Mouse (Mus musculus) monocyte, adult 5-6 weeks (primary cell): ENCODE data around the gene Usp4. TPM values are rescaled to one million over a fixed set of nuclear protein-coding genes. Genes with fewer than 3 reads are reported as not detected.

ENCODE experiments used
- ATAC-seq: fragments of 153-309, 156-312 bp; replicated peaks from 2 replicates; pipeline ENCODE4 v1.8.0; 2017; ENCODE audit warnings: mild to moderate bottlenecking; ENCODE audit not compliant: low TSS enrichment, insufficient number of reproducible peaks, severe bottlenecking, poor library complexity, low FRiP score
- total RNA-seq: library from RNA; stranded (forward); fragments of 200-1000, 200-491, 200-594 nt; gene quantifications from 3 replicates; pipeline ENCODE4 v1.2.3, GENCODE M21; 2017

Gene Usp4
- total RNA-seq, 1 experiment from 2014 or later, result 114 TPM

GRCm38 (mm10) chr9:108340258-108341138 lies 7.2 kb upstream of the Usp4 start:
- peak; percentile 51 for ATAC-seq

DNA sequence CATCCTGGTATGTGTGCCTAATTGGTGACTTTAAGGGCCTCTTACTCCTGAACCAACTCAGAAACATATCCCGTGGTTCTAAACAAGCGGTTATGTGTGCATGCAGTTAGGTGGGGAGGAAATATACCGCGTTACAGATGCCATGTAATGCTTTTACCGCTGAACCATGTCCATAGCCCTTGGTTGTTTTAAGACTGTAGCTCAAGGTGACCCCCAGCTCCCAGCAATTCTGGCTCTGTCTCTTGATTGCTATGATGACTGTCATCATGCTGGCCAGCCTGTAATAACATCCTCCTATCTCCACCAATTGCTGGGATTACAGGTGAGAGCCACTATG lies 6.5 kb upstream of the Usp4 start:
- no peak for ATAC-seq

- no peak for ATAC-seq
Measured at GRCm38 (mm10) chr9:108341801-108342200, 5.9 kb upstream of the Usp4 start.

GRCm38 (mm10) chr9:108342301-108342831 lies 5.3 kb upstream of the Usp4 start:
- peak; percentile 24 for ATAC-seq

- ATAC-seq, result no peak
Measured at GRCm38 (mm10) chr9:108343331-108343730, 4.3 kb upstream of the Usp4 start.

GRCm38 (mm10) chr9:108343835-108344234 lies 3.8 kb upstream of the Usp4 start:
- no peak for ATAC-seq

DNA sequence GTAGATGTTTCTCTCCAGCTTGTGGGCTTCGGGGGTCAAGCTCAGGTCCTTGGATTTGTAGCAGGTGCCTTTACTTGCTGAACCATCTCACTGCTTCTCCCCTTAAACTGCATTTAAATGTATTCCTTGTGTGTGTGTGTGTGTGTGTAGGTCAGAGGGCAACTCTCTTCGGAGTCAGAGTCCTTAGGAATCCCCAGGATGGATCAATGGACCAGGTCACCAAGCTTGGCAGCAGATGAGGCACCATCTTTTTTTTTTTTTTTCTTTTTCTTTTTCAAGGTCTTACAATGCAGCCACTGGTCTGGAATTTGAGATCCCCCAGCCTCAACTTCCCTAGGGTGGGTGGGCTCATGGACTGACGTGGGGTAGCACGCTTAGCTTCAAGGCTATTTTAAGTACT lies 3.2 kb upstream of the Usp4 start:
- ATAC-seq, result no peak

GRCm38 (mm10) chr9:108347024-108347423 lies 629 bp upstream of the Usp4 start:
- no peak for ATAC-seq

GRCm38 (mm10) chr9:108348290-108348680 lies 632 bp downstream of the Usp4 start:
- no peak for ATAC-seq

DNA sequence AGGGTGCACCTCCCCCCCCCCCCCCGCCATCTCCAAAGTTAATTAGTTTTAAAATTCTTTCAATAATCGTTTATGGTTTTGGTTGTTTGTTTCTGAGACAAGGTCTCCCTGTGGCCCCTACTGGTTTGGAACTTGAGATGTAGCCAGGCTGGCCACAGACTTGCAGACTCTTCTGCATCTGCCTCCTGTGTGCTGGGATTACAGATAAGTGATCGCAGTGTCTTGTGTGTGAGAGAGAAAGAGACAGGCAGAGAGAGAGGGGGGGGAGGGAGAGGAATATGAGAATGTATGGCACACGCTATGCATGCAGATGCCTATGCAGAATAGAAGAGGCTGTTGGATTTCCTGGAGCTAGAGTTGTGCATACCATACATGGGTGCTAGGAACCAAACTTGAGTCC lies 2.1 kb downstream of the Usp4 start:
- ATAC-seq, result no peak

DNA sequence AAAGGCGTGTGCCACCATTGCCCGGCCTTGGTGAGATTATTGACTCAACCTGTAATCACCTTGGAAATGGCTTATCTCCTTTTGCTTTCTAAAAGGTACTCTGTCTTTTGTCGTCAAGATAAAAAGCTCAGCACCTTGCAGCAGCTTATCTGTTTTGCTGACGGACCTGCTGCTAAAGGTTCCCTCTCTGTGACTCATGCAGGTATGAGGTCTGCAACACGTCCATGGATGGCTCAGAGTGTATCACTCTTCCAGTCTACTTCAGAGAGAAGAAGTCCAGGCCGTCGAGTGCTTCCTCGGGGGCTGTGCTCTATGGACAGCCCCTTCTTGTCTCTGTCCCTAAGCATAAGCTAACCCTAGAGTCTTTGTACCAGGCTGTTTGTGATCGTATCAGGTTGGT lies 30.6 kb downstream of the Usp4 start:
- ATAC-seq, result no peak

DNA sequence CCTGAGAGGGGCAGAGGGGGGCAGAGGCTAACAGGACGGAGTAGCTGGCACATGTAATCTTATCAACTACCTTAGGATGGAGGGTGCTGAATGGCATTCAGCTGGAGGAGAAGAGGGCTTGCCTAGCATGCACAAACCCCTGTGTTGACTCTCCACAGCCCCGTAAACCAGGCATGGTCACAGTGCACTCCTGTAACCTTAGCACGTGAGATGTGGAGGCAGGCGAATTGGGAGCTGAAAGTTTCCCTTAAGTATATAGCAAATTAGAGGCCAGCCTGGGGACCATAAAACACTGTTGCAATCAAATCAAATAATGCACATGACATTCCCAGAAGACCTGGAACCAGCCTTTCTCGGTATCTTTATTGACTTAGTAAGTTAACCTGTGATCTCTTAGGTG lies 31.1 kb downstream of the Usp4 start:
- no peak for ATAC-seq

DNA sequence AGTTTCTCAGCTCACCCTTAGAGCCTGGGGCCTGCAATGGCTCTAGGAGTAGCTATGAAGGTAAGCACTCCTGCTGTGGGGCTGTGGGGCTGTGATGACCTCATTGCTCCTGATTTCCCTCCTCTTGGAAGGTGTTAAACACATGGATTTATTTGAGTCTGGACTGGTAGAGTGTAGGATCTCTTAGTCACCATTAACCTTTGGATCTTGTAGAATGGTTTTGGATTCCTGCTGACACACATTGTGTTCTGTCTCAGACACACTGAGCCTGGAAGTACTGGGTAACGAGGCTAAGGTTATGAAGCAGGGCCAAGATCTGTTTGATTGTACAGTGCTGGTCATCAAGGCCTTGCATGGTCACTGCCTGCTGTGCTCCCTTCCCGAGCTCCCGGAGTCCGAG lies 31.6 kb downstream of the Usp4 start:
- no peak for ATAC-seq

GRCm38 (mm10) chr9:108381382-108381781 lies 33.7 kb downstream of the Usp4 start:
- no peak for ATAC-seq

- ATAC-seq, result no peak
Measured at GRCm38 (mm10) chr9:108385006-108385405, 37.4 kb downstream of the Usp4 start.

DNA sequence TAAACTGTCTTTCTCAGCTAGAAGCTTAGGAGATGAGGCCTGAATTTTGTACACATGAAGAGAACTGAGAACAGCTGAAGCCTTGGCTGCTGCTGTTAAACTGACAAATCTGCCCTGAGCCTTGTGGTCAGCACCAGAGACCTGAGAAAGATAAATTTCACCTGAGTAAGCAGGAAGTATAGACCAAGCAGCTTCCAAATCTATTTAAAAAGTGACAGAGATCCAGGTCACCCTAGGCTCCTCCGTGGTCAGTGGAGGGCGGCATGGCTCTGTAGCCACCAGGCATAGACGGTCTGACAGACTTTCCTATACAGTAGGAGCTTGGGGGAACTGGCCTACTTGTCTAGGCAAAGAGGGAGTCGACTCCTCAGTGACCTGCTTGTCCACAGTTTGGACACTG lies 39.2 kb downstream of the Usp4 start:
- ATAC-seq, result no peak

GRCm38 (mm10) chr9:108388601-108389000 lies 40.9 kb downstream of the Usp4 start:
- ATAC-seq, result no peak

DNA sequence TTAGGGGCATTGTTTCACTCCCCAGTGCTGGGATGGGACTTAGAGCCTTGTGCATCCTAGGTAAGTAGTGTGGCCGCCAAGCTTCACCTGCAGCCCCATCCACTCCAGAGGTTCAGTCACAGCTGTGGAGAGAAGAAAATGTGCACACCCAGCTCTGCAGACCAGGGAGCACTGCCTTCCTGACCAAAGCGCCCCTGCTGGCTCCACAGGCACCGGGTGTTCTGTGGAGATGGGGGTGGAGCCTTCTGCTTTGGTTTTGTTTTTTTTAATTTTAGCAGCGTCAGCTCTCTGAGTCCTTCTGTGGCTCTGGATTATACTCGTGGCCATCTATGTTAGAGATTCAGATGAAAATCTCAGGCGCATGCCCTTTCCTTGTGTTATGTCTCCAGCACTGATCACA lies 41.6 kb downstream of the Usp4 start:
- ATAC-seq, result no peak

- ATAC-seq, result no peak
Measured at GRCm38 (mm10) chr9:108392676-108393075, 45.0 kb downstream of the Usp4 start, which contains the start of gene 1700102P08Rik. 1700102P08Rik (plus strand) TSS chr9:108392805.

DNA sequence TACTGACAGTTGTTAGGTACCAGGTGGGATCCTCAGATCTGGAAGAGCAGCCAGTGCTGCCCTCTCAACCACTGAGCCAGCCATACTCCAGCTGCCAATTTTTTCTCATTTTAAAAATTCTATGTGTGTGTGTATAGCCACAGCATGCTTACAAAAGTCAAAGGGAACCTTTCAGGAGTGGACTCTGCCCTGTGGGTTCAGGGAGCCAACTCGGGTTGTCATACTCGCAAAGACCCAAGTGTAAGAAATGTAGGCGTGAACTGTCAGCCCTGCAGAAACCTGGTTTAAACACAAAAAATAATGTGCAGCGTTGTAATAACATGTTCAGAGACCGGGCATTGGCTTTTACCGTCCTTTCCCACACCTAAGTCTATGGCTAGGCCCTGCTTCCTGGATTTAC lies 46.5 kb downstream of the Usp4 start:
- no peak for ATAC-seq
